Mouse (Mus musculus): ENCODE measurements around the gene Bcas1. TPM values are rescaled to one million over a fixed set of nuclear protein-coding genes. Genes with fewer than 3 reads are reported as not detected.

Gene Bcas1
- total and polyA plus RNA-seq, 3 experiments, result 0.13 to 0.35 TPM; not detected in 1

- no peak overlapping the region for H3K27ac ChIP-seq (ENCODE audit: control insufficient read depth, low read depth, low read length)
- no peak overlapping the region for H3K9ac ChIP-seq (ENCODE audit: control insufficient read depth, low read depth, low read length, poor library complexity, severe bottlenecking)
- no peaks in the 10 kb centered on the region; a peak in 1 of 4 replicates for H3K4me1 ChIP-seq (ENCODE audit: control insufficient read depth in 1 of 2, insufficient read depth in 2 of 2, low read length in 2 of 2)
- no peaks in the 10 kb centered on the region for H3K79me2 ChIP-seq (ENCODE audit: control insufficient read depth, insufficient read depth, low read length, poor library complexity)
- no peak overlapping the region for H3K4me3 ChIP-seq (ENCODE audit: control insufficient read depth in 1 of 2, insufficient read depth in 1 of 2, low read depth in 2 of 2, low read length in 2 of 2)
- no peaks in the 10 kb centered on the region for H3K27me3 ChIP-seq (ENCODE audit: control insufficient read depth in 1 of 2, insufficient read depth in 2 of 2, low read length in 2 of 2)
- H3K36me3 ChIP-seq (ENCODE audit: control insufficient read depth in 1 of 2, insufficient read depth in 2 of 2, low read length in 2 of 2), result no peaks in the 10 kb centered on the region; a peak in 1 of 4 replicates
- H3K9me3 ChIP-seq (replicated peaks; ENCODE audit: insufficient read depth, low read length), result no peaks in the 10 kb centered on the region
- no peak for DNase-seq (ENCODE audit: low read depth, low spot score)
- TF ChIP-seq ZNF384 (IDR thresholded peaks at IDR 0.05; ENCODE audit: low read depth, low read length) (no peak), CHD1 (IDR thresholded peaks at IDR 0.05; ENCODE audit: low read depth, low read length) (no peak), CTCF (IDR thresholded peaks at IDR 0.05 in 2 of 3, conservative IDR thresholded peaks at IDR 0.05 in 1 of 3; ENCODE audit: control insufficient read depth in 1 of 3, insufficient read depth in 1 of 3, low read depth in 2 of 3, low read length in 3 of 3, poor library complexity in 1 of 3, severe bottlenecking in 1 of 3) (no peak), HCFC1 (IDR thresholded peaks at IDR 0.05; ENCODE audit: low read depth, low read length) (no peak), USF1 (IDR thresholded peaks at IDR 0.05; ENCODE audit: low read depth, low read length) (no peak), MAFK (IDR thresholded peaks at IDR 0.05; ENCODE audit: borderline replicate concordance, low read depth, low read length) (no peak), TBP (IDR thresholded peaks at IDR 0.05; ENCODE audit: low read depth, low read length) (no peak), JUND (IDR thresholded peaks at IDR 0.05; ENCODE audit: low read depth, low read length) (no peak), ZKSCAN1 (IDR thresholded peaks at IDR 0.05; ENCODE audit: low read depth, low read length) (no peak), E2F4 (IDR thresholded peaks at IDR 0.05; ENCODE audit: borderline replicate concordance, low read depth, low read length) (no peak), ZMIZ1 (IDR thresholded peaks at IDR 0.05; ENCODE audit: low read depth, low read length) (no peak), MXI1 (IDR thresholded peaks at IDR 0.05; ENCODE audit: low read depth, low read length) (no peak), POLR2AphosphoS2 (IDR thresholded peaks at IDR 0.05; ENCODE audit: low read length) (no peak), ETS1 (IDR thresholded peaks at IDR 0.05; ENCODE audit: low read depth, low read length) (no peak), TCF12 (IDR thresholded peaks at IDR 0.05; ENCODE audit: low read depth, low read length) (no peak), MAZ (IDR thresholded peaks at IDR 0.05; ENCODE audit: low read depth, low read length) (no peak), SIN3A (IDR thresholded peaks at IDR 0.05; ENCODE audit: low read length) (no peak)
These were observed 82.2 kb downstream of the Bcas1 start for GRCm38 (mm10) chr2:170345410-170345793.

- H3K9ac ChIP-seq (ENCODE audit: control insufficient read depth, low read depth, low read length, poor library complexity, severe bottlenecking), result no peak overlapping the region
- H3K79me2 ChIP-seq (ENCODE audit: control insufficient read depth, insufficient read depth, low read length, poor library complexity), result no peaks in the 10 kb centered on the region
- no peaks in the 10 kb centered on the region; a peak in 1 of 4 replicates for H3K36me3 ChIP-seq (ENCODE audit: control insufficient read depth in 1 of 2, insufficient read depth in 2 of 2, low read length in 2 of 2)
- no peak overlapping the region for H3K4me3 ChIP-seq (ENCODE audit: control insufficient read depth in 1 of 2, insufficient read depth in 1 of 2, low read depth in 2 of 2, low read length in 2 of 2)
- DNase-seq (ENCODE audit: low read depth, low spot score), result no peak
- H3K27me3 ChIP-seq (ENCODE audit: control insufficient read depth in 1 of 2, insufficient read depth in 2 of 2, low read length in 2 of 2), result no peaks in the 10 kb centered on the region
- no peaks in the 10 kb centered on the region for H3K9me3 ChIP-seq (replicated peaks; ENCODE audit: insufficient read depth, low read length)
- H3K27ac ChIP-seq (ENCODE audit: control insufficient read depth, low read depth, low read length), result no peak overlapping the region
- TF ChIP-seq ZMIZ1 (IDR thresholded peaks at IDR 0.05; ENCODE audit: low read depth, low read length) (no peak), NRF1 (IDR thresholded peaks at IDR 0.05; ENCODE audit: insufficient read depth, low read depth, low read length, poor library complexity, severe bottlenecking) (no peak), E2F4 (IDR thresholded peaks at IDR 0.05; ENCODE audit: borderline replicate concordance, low read depth, low read length) (no peak)
- no peaks in the 10 kb centered on the region; a peak in 1 of 4 replicates for H3K4me1 ChIP-seq (ENCODE audit: control insufficient read depth in 1 of 2, insufficient read depth in 2 of 2, low read length in 2 of 2)
These were observed 82.9 kb downstream of the Bcas1 start for GRCm38 (mm10) chr2:170344502-170345409.

Data from MEL (cell line).